Mouse (Mus musculus): Measurements from ENCODE around the gene Mrpl54. TPM values are rescaled to one million over a fixed set of nuclear protein-coding genes. Genes with fewer than 3 reads are reported as not detected.

The Mrpl54 gene
- total and polyA plus RNA-seq, 3 experiments = 137 to 421 (median 157) TPM

DNA sequence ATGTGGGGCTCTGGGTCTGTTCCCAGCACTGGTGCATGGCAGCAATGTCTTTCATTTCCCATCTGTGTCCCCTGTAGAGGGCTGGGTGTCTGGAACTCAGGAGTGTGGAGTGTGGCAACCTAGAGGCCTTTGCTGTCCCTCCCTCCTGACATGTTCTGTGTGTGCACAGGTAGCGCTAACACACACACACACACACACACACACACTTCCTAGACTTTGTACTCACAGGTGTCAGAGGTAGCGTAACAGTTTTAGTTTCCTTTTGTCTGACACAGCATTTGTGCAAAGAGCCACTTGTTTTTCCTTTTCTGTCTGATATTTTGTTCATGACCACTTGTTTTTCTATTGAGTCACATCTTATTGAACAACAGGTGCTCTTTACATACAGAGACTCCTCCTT is 18.9 kb downstream of the Mrpl54 start:
- no peak overlapping the region for H3K9ac ChIP-seq (ENCODE audit: control insufficient read depth, low read depth, low read length, poor library complexity, severe bottlenecking)
- no peak overlapping the region for H3K4me3 ChIP-seq (ENCODE audit: control insufficient read depth in 1 of 2, insufficient read depth in 1 of 2, low read depth in 2 of 2, low read length in 2 of 2)
- H3K9me3 ChIP-seq (replicated peaks; ENCODE audit: insufficient read depth, low read length) = no peaks in the 10 kb centered on the region
- no peak for TF ChIP-seq ZC3H11A (IDR thresholded peaks at IDR 0.05; ENCODE audit: low read depth, low read length)
- no peak for TF ChIP-seq MEF2A (IDR thresholded peaks at IDR 0.05; ENCODE audit: extremely low read depth, insufficient replicate concordance, low read depth, low read length, poor library complexity, severe bottlenecking)
- TF ChIP-seq BHLHE40 (IDR thresholded peaks at IDR 0.05; ENCODE audit: borderline replicate concordance, low read depth, low read length) = no peak
- TF ChIP-seq NRF1 (IDR thresholded peaks at IDR 0.05; ENCODE audit: insufficient read depth, low read depth, low read length, poor library complexity, severe bottlenecking) = no peak
- no peak for TF ChIP-seq CTCF (IDR thresholded peaks at IDR 0.05 in 2 of 3, conservative IDR thresholded peaks at IDR 0.05 in 1 of 3; ENCODE audit: control insufficient read depth in 1 of 3, insufficient read depth in 1 of 3, low read depth in 2 of 3, low read length in 3 of 3, poor library complexity in 1 of 3, severe bottlenecking in 1 of 3)
- TF ChIP-seq EP300 (IDR thresholded peaks at IDR 0.05; ENCODE audit: low read depth in 1 of 2, low read length in 2 of 2) = no peak
- no peak for TF ChIP-seq MAZ (IDR thresholded peaks at IDR 0.05; ENCODE audit: low read depth, low read length)
- no peak for TF ChIP-seq POLR2AphosphoS5 (IDR thresholded peaks at IDR 0.05; ENCODE audit: borderline replicate concordance, low read depth, low read length)
- no peak for TF ChIP-seq HCFC1 (IDR thresholded peaks at IDR 0.05; ENCODE audit: low read depth, low read length)
- TF ChIP-seq JUND (IDR thresholded peaks at IDR 0.05; ENCODE audit: low read depth, low read length) = no peak
- no peak overlapping the region for H3K27ac ChIP-seq (ENCODE audit: control insufficient read depth, low read depth, low read length)
- H3K27me3 ChIP-seq (ENCODE audit: control insufficient read depth in 1 of 2, insufficient read depth in 2 of 2, low read length in 2 of 2) = no peaks in the 10 kb centered on the region
- DNase-seq (ENCODE audit: low read depth, low spot score) = no peak
- H3K36me3 ChIP-seq (ENCODE audit: control insufficient read depth in 1 of 2, insufficient read depth in 2 of 2, low read length in 2 of 2) = peaks cover 0 to 2% of the 10 kb centered on the region in 2 experiments; a peak in 1 of 4 replicates
- H3K79me2 ChIP-seq (ENCODE audit: control insufficient read depth, insufficient read depth, low read length, poor library complexity) = no peaks in the 10 kb centered on the region
- peaks cover 0 to 8% of the 10 kb centered on the region in 2 experiments; a peak in 2 of 4 replicates for H3K4me1 ChIP-seq (ENCODE audit: control insufficient read depth in 1 of 2, insufficient read depth in 2 of 2, low read length in 2 of 2)

DNA sequence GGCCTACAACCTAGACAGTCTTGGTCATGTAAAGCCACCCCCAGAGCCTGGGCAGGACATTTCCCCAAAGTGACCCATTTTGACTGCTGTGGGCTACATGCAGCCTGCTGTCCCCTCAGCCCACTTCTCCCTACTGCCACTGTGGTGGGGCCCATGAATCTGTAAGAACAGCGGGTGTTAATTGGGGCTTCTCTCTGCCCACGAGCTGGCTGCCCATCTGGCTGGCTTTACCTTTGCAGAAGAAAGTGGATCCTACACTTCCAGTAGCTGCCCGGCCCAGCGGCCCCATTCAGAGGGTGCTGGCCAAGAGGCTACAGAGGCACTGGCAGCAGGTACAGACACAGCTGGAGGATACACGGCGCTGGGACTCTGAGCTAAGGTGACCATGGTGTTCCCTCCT is 21.6 kb downstream of the Mrpl54 start:
- DNase-seq (ENCODE audit: low read depth, low spot score) = no peak
- H3K27me3 ChIP-seq (ENCODE audit: control insufficient read depth in 1 of 2, insufficient read depth in 2 of 2, low read length in 2 of 2) = no peaks in the 10 kb centered on the region
- H3K9ac ChIP-seq (ENCODE audit: control insufficient read depth, low read depth, low read length, poor library complexity, severe bottlenecking) = peak overlapping the region; percentile 16; the same call in 1 of the 2 replicates

GRCm38 (mm10) chr10:81244595-81244994 is 22.1 kb downstream of the Mrpl54 start:
- no peak overlapping the region for H3K27ac ChIP-seq (ENCODE audit: control insufficient read depth, low read depth, low read length)
- no peaks in the 10 kb centered on the region for H3K27me3 ChIP-seq (ENCODE audit: control insufficient read depth in 1 of 2, insufficient read depth in 2 of 2, low read length in 2 of 2)
- no peaks in the 10 kb centered on the region for H3K79me2 ChIP-seq (ENCODE audit: control insufficient read depth, insufficient read depth, low read length, poor library complexity)
- H3K9ac ChIP-seq (ENCODE audit: control insufficient read depth, low read depth, low read length, poor library complexity, severe bottlenecking) = peak overlapping the region; percentile 16; the same call in 1 of the 2 replicates
- no peaks in the 10 kb centered on the region for H3K9me3 ChIP-seq (replicated peaks; ENCODE audit: insufficient read depth, low read length)
- peak; percentile 81 for DNase-seq (ENCODE audit: low read depth, low spot score)
- peaks cover 0 to 2% of the 10 kb centered on the region in 2 experiments; a peak in 1 of 4 replicates for H3K36me3 ChIP-seq (ENCODE audit: control insufficient read depth in 1 of 2, insufficient read depth in 2 of 2, low read length in 2 of 2)
- peaks cover 0 to 8% of the 10 kb centered on the region in 2 experiments; a peak in 2 of 4 replicates for H3K4me1 ChIP-seq (ENCODE audit: control insufficient read depth in 1 of 2, insufficient read depth in 2 of 2, low read length in 2 of 2)
- no peak overlapping the region for H3K4me3 ChIP-seq (ENCODE audit: control insufficient read depth in 1 of 2, insufficient read depth in 1 of 2, low read depth in 2 of 2, low read length in 2 of 2)
- TF ChIP-seq TCF12 (IDR thresholded peaks at IDR 0.05; ENCODE audit: low read depth, low read length) (no peak), RCOR1 (IDR thresholded peaks at IDR 0.05; ENCODE audit: low read depth, low read length) (no peak), RAD21 (IDR thresholded peaks at IDR 0.05; ENCODE audit: low read depth, low read length) (peak; percentile 50), TAL1 (IDR thresholded peaks at IDR 0.05; ENCODE audit: low read length) (no peak), MXI1 (IDR thresholded peaks at IDR 0.05; ENCODE audit: low read depth, low read length) (no peak), JUND (IDR thresholded peaks at IDR 0.05; ENCODE audit: low read depth, low read length) (no peak), HCFC1 (IDR thresholded peaks at IDR 0.05; ENCODE audit: low read depth, low read length) (peak; percentile 50; the same call in 1 of the 2 replicates), MAFK (IDR thresholded peaks at IDR 0.05; ENCODE audit: borderline replicate concordance, low read depth, low read length) (no peak), ZKSCAN1 (IDR thresholded peaks at IDR 0.05; ENCODE audit: low read depth, low read length) (no peak), POLR2AphosphoS5 (IDR thresholded peaks at IDR 0.05; ENCODE audit: borderline replicate concordance, low read depth, low read length) (no peak), ZMIZ1 (IDR thresholded peaks at IDR 0.05; ENCODE audit: low read depth, low read length) (no peak), UBTF (IDR thresholded peaks at IDR 0.05; ENCODE audit: borderline replicate concordance, insufficient read depth, low read depth, low read length) (no peak), GATA1 (IDR thresholded peaks at IDR 0.05; ENCODE audit: low read depth, low read length) (no peak), GABPA (IDR thresholded peaks at IDR 0.05; ENCODE audit: low read depth, low read length) (no peak)

More for the DNA sequence above, 21.6 kb downstream of the Mrpl54 start:
- Histone ChIP-seq H3K36me3 (ENCODE audit: control insufficient read depth in 1 of 2, insufficient read depth in 2 of 2, low read length in 2 of 2) (peaks cover 0 to 2% of the 10 kb centered on the region in 2 experiments; a peak in 1 of 4 replicates), H3K4me3 (ENCODE audit: control insufficient read depth in 1 of 2, insufficient read depth in 1 of 2, low read depth in 2 of 2, low read length in 2 of 2) (no peak overlapping the region), H3K4me1 (ENCODE audit: control insufficient read depth in 1 of 2, insufficient read depth in 2 of 2, low read length in 2 of 2) (peaks cover 0 to 8% of the 10 kb centered on the region in 2 experiments; a peak in 2 of 4 replicates), H3K79me2 (ENCODE audit: control insufficient read depth, insufficient read depth, low read length, poor library complexity) (no peaks in the 10 kb centered on the region), H3K9me3 (replicated peaks; ENCODE audit: insufficient read depth, low read length) (no peaks in the 10 kb centered on the region), H3K27ac (ENCODE audit: control insufficient read depth, low read depth, low read length) (no peak overlapping the region)
- TF ChIP-seq BHLHE40 (IDR thresholded peaks at IDR 0.05; ENCODE audit: borderline replicate concordance, low read depth, low read length) (no peak), USF2 (IDR thresholded peaks at IDR 0.05; ENCODE audit: borderline replicate concordance in 1 of 2, insufficient read depth in 1 of 2, low read depth in 1 of 2, low read length in 2 of 2) (no peak), SMC3 (IDR thresholded peaks at IDR 0.05; ENCODE audit: low read depth, low read length) (no peak), MAX (IDR thresholded peaks at IDR 0.05; ENCODE audit: low read length) (no peak), ETS1 (IDR thresholded peaks at IDR 0.05; ENCODE audit: low read depth, low read length) (no peak), SIN3A (IDR thresholded peaks at IDR 0.05; ENCODE audit: low read length) (no peak), CHD2 (IDR thresholded peaks at IDR 0.05; ENCODE audit: low read length) (no peak), ZKSCAN1 (IDR thresholded peaks at IDR 0.05; ENCODE audit: low read depth, low read length) (no peak)

Measured in MEL (cell line).